Mouse (Mus musculus): ENCODE results near the gene Ednrb.

GRCm38 (mm10) chr14:103892411-103892938, 48.3 kb upstream of the Ednrb start:
- TF ChIP-seq EP300 (IDR thresholded peaks at IDR 0.05; ENCODE audit: low read depth) (no peak), CTCF (IDR thresholded peaks at IDR 0.05; ENCODE audit: low read depth) (no peak)

Data from heart, postnatal 0 days (tissue).